Mouse (Mus musculus) liver, embryonic 16.5 days (tissue): ENCODE data around the gene Hist1h2bn. TPM values are rescaled to one million over a fixed set of nuclear protein-coding genes. Genes with fewer than 3 reads are reported as not detected.

Experiments
- microRNA-seq: library from miRNA; unstranded; fragments of <30 nt; microRNA quantifications from one replicate; pipeline ENCODE4, GENCODE M21; 2016
- polyA plus RNA-seq: library from polyadenylated mRNA; unstranded; fragments of >200 nt; fragmentation: Nextera tagmentation; extraction: Ambion mirVana; gene quantifications from 2 replicates; pipeline ENCODE4 v1.2.1, GENCODE M21; 2015

The Hist1h2bn gene
- polyA plus RNA-seq, 1 experiment from 2014 or later = 8.1 TPM

Small RNA genes within 50 kb of the gene (microRNA-seq; reads per million reads assigned to microRNA genes)
- gene Gm44346 (not detected), gene Gm44357 (not detected), gene Gm44367 (not detected), gene Gm44454 (not detected)

Other genes starting within 250 kb of the Hist1h2bn start
- gene Zkscan8, start 223.0 kb upstream of the Hist1h2bn start, polyA plus RNA-seq = 1.0 and 1.2 TPM in 2 replicates
- gene Olfr1366, start 211.3 kb upstream of the Hist1h2bn start, polyA plus RNA-seq = 0.04 TPM in 1 of 2 replicates, not detected in the other
- not detected in 2 replicates for gene Olfr1535, start 194.2 kb upstream of the Hist1h2bn start, polyA plus RNA-seq
- not detected in 2 replicates for gene Olfr1364, start 172.4 kb upstream of the Hist1h2bn start, polyA plus RNA-seq
- gene Olfr1362, start 140.1 kb upstream of the Hist1h2bn start, polyA plus RNA-seq = not detected in 2 replicates
- not detected in 2 replicates for gene Olfr11, start 111.6 kb upstream of the Hist1h2bn start, polyA plus RNA-seq
- gene Olfr1361, start 90.7 kb upstream of the Hist1h2bn start, polyA plus RNA-seq = not detected in 2 replicates
- gene Olfr1360, start 76.7 kb upstream of the Hist1h2bn start, polyA plus RNA-seq = not detected in 2 replicates
- gene Olfr1359, start 56.0 kb upstream of the Hist1h2bn start, polyA plus RNA-seq = not detected in 2 replicates
- gene Hist1h2bl, start 38.0 kb upstream of the Hist1h2bn start, polyA plus RNA-seq = 3.5 and 6.2 TPM in 2 replicates
- 18.6 and 20.0 TPM in 2 replicates for gene Hist1h2ai, start 37.7 kb upstream of the Hist1h2bn start, polyA plus RNA-seq
- gene Hist1h3h, start 36.5 kb upstream of the Hist1h2bn start, polyA plus RNA-seq = 4.4 and 13.9 TPM in 2 replicates
- gene Hist1h2bm, start 32.1 kb upstream of the Hist1h2bn start, polyA plus RNA-seq = 5.9 and 9.8 TPM in 2 replicates
- 0.99 and 1.0 TPM in 2 replicates for gene Hist1h4j, start 19.1 kb upstream of the Hist1h2bn start, polyA plus RNA-seq
- gene Hist1h4k, start 3.6 kb upstream of the Hist1h2bn start, polyA plus RNA-seq = 5.0 and 6.3 TPM in 2 replicates
- 40.9 and 50.2 TPM in 2 replicates for gene Hist1h2ak, start 296 bp upstream of the Hist1h2bn start, polyA plus RNA-seq
- gene Hist1h1b, start 26.5 kb downstream of the Hist1h2bn start, polyA plus RNA-seq = 22.9 and 30.4 TPM in 2 replicates
- gene Hist1h3i, start 29.2 kb downstream of the Hist1h2bn start, polyA plus RNA-seq = 158 and 190 TPM in 2 replicates
- gene Hist1h2an, start 33.1 kb downstream of the Hist1h2bn start, polyA plus RNA-seq = 10.1 and 14.1 TPM in 2 replicates
- 3.8 and 7.6 TPM in 2 replicates for gene Hist1h2bp, start 33.3 kb downstream of the Hist1h2bn start, polyA plus RNA-seq
- 25.4 and 31.7 TPM in 2 replicates for gene Hist1h2bq, start 56.1 kb downstream of the Hist1h2bn start, polyA plus RNA-seq
- 2.1 TPM in 1 of 2 replicates, not detected in the other for gene Hist1h2ao, start 56.3 kb downstream of the Hist1h2bn start, polyA plus RNA-seq
- gene Hist1h4m, start 57.6 kb downstream of the Hist1h2bn start, polyA plus RNA-seq = not detected in 2 replicates
- 25.5 and 40.3 TPM in 2 replicates for gene Hist1h4n, start 78.1 kb downstream of the Hist1h2bn start, polyA plus RNA-seq
- 3,914 and 4,206 TPM in 2 replicates for gene Hist1h2ap, start 79.4 kb downstream of the Hist1h2bn start, polyA plus RNA-seq
- gene Hist1h2br, start 79.6 kb downstream of the Hist1h2bn start, polyA plus RNA-seq = 24.7 and 33.6 TPM in 2 replicates
- 0.55 and 0.56 TPM in 2 replicates for gene Zfp184, start 191.0 kb downstream of the Hist1h2bn start, polyA plus RNA-seq
- gene Pom121l2, start 227.1 kb downstream of the Hist1h2bn start, polyA plus RNA-seq = not detected in 2 replicates